Mouse (Mus musculus) lung, adult 2 months (tissue): ENCODE results near the gene Clic3.

Experiments used
- CTCF ChIP-seq: fragments of 200-500 bp; IDR thresholded peaks from 2 replicates; pipeline ENCODE4 v1.5.1; 2011; ENCODE audit warnings: mild to moderate bottlenecking, low read length, control low read depth; ENCODE audit not compliant: insufficient read depth
- POLR2A ChIP-seq: fragments of 200-500 bp; IDR thresholded peaks from 2 replicates; pipeline ENCODE4 v1.6.1; 2011; ENCODE audit warnings: low read depth, mild to moderate bottlenecking, control low read depth, low read length, borderline replicate concordance; ENCODE audit errors: extremely low read depth

- TF ChIP-seq POLR2A (no peak), CTCF (no peak)
These were observed 36.4 kb downstream of the Clic3 start for GRCm38 (mm10) chr2:25492988-25493387.
